Mouse (Mus musculus) testis, adult 2 months (tissue): ENCODE measurements at regions not wholly inside any gene's neighbourhood (a gene's known extent, or its start where the extent isn't known, plus 50 kb on each side); places are given as distances from the start of the nearest gene placed in this dataset.

Source experiments
- CTCF ChIP-seq: fragments of 200-500 bp; IDR thresholded peaks from 2 replicates; pipeline ENCODE4 v1.5.1; 2012; ENCODE audit warnings: low read depth, mild to moderate bottlenecking, inconsistent platforms, low read length, moderate library complexity; ENCODE audit not compliant: control insufficient read depth, insufficient read depth, insufficient replicate concordance
- POLR2A ChIP-seq: fragments of 200-500 bp; IDR thresholded peaks from 2 replicates; pipeline ENCODE4 v1.6.1; 2012; ENCODE audit warnings: low read depth, mild to moderate bottlenecking, inconsistent platforms, low read length, moderate library complexity; ENCODE audit not compliant: control insufficient read depth

DNA sequence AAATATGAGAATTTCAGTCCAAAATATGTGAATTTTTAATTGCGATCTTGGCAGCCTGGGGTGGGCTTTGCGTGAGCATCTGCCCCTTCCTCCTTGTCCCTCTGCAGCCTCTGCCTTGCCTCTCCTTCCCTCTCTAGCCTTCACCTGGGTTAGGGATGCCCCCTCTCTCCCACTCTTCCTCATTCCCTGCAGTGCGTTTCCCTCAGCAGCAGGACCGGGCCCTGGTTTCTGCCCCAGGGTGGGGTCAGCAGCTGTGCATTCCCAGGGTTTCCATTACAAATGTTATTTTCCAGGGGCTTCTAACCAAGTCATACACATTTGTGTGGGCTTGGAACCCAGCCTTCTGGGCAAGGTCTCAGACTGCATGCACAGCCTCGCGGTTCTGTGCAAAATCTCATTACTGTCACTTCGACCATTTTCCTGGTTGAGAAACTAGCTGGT lies 67.6 kb upstream of the Klhl29 start:
- no peak for TF ChIP-seq CTCF
- TF ChIP-seq POLR2A: no peak
